Mouse (Mus musculus) megakaryocyte-erythroid progenitor cell, adult 5-6 weeks (primary cell): Measurements from ENCODE around the gene Polr3gl. TPM values are rescaled to one million over a fixed set of nuclear protein-coding genes. Genes with fewer than 3 reads are reported as not detected.

Experiments
- ATAC-seq: replicated peaks from 2 replicates; pipeline ENCODE4 v1.8.0; 2016; ENCODE audit warnings: mild to moderate bottlenecking, inconsistent platforms; ENCODE audit not compliant: severe bottlenecking, poor library complexity, low FRiP score, low TSS enrichment
- total RNA-seq, 2 experiments: library from RNA; stranded (forward) in 1 of 2; stranded (reverse) in 1 of 2; fragments of 200-1000, 215-1000 nt in 1 of 2; fragments of >200 nt in 1 of 2; fragmentation: Nextera tagmentation in 1 of 2; gene quantifications; 2 replicates each; pipeline ENCODE4 v1.2.3; 2014 to 2017

Gene Polr3gl
- total RNA-seq, 2 experiments from 2014 or later = 38.1 to 56.0 TPM

- no peak for ATAC-seq
Measured at GRCm38 (mm10) chr3:96559398-96559910, 34.5 kb downstream of the Polr3gl start.

GRCm38 (mm10) chr3:96558668-96559196 lies 35.2 kb downstream of the Polr3gl start:
- no peak for ATAC-seq

GRCm38 (mm10) chr3:96558159-96558558 lies 35.8 kb downstream of the Polr3gl start:
- no peak for ATAC-seq

- peak; percentile 92 for ATAC-seq
Measured at GRCm38 (mm10) chr3:96557694-96558093, 36.3 kb downstream of the Polr3gl start, which contains the start of gene Txnip. TSS of gene Txnip (plus strand) at chr3:96557957.

- ATAC-seq = no peak
Measured at GRCm38 (mm10) chr3:96556651-96557635, 37.0 kb downstream of the Polr3gl start.

GRCm38 (mm10) chr3:96555999-96556614 lies 37.9 kb downstream of the Polr3gl start:
- ATAC-seq = no peak

GRCm38 (mm10) chr3:96555041-96555596 lies 38.9 kb downstream of the Polr3gl start:
- ATAC-seq = no peak

- ATAC-seq = no peak
Measured at GRCm38 (mm10) chr3:96554251-96554650, 39.7 kb downstream of the Polr3gl start.

- no peak for ATAC-seq
Measured at GRCm38 (mm10) chr3:96553601-96554000, 40.4 kb downstream of the Polr3gl start.

GRCm38 (mm10) chr3:96551890-96552289 lies 42.1 kb downstream of the Polr3gl start:
- no peak for ATAC-seq

GRCm38 (mm10) chr3:96551203-96551602 lies 42.8 kb downstream of the Polr3gl start:
- ATAC-seq = peak; percentile 65; the same call in 1 of the 2 replicates

- ATAC-seq = no peak
Measured at GRCm38 (mm10) chr3:96549346-96549745, 44.6 kb downstream of the Polr3gl start.

GRCm38 (mm10) chr3:96548824-96549223 lies 45.2 kb downstream of the Polr3gl start:
- ATAC-seq = no peak

GRCm38 (mm10) chr3:96547389-96547960 lies 46.5 kb downstream of the Polr3gl start:
- peak; percentile 79 for ATAC-seq

- ATAC-seq = no peak
Measured at GRCm38 (mm10) chr3:96546880-96547279, 47.1 kb downstream of the Polr3gl start.

- no peak for ATAC-seq
Measured at GRCm38 (mm10) chr3:96545565-96545964, 48.4 kb downstream of the Polr3gl start.

GRCm38 (mm10) chr3:96543345-96543744 lies 50.6 kb downstream of the Polr3gl start:
- no peak for ATAC-seq

GRCm38 (mm10) chr3:96542554-96542953 lies 51.4 kb downstream of the Polr3gl start:
- ATAC-seq = no peak

- no peak for ATAC-seq
Measured at GRCm38 (mm10) chr3:96541328-96542078, 52.5 kb downstream of the Polr3gl start.
